Mouse (Mus musculus) C2C12 (cell line): ENCODE measurements around the gene Helq. TPM values are rescaled to one million over a fixed set of nuclear protein-coding genes. Genes with fewer than 3 reads are reported as not detected.

Source experiments
- H3K27me3 ChIP-seq: one replicate; pipeline ENCODE4 v1.6.1; 2011; ENCODE audit not compliant: control insufficient read depth, insufficient read depth, insufficient read length
- H3K36me3 ChIP-seq: one replicate; pipeline ENCODE4 v1.6.1; 2011; ENCODE audit not compliant: control insufficient read depth, insufficient read depth
- H3K4me3 ChIP-seq: one replicate; pipeline ENCODE4 v1.5.1; 2011; ENCODE audit warnings: mild to moderate bottlenecking, control low read depth; ENCODE audit not compliant: poor library complexity, insufficient read depth, severe bottlenecking
- H3K79me2 ChIP-seq: one replicate; pipeline ENCODE4 v1.6.1; 2011; ENCODE audit not compliant: control insufficient read depth, insufficient read depth
- H3K79me3 ChIP-seq: one replicate; pipeline ENCODE4 v1.6.1; 2011; ENCODE audit warnings: low read depth, control low read depth
- H3ac ChIP-seq: one replicate; pipeline ENCODE3; 2011; ENCODE audit warnings: low read depth; ENCODE audit not compliant: control insufficient read depth, insufficient read length
- CEBPB ChIP-seq: IDR thresholded peaks from one replicate; pipeline ENCODE4 v1.6.1; 2011; ENCODE audit warnings: low read depth, mild to moderate bottlenecking, control low read depth, moderate library complexity
- CTCF ChIP-seq: IDR thresholded peaks from one replicate; pipeline ENCODE4 v1.5.1; 2011; ENCODE audit not compliant: control insufficient read depth, insufficient read depth, insufficient read length
- FOSL1 ChIP-seq: IDR thresholded peaks from one replicate; pipeline ENCODE4 v1.8.0; 2011; ENCODE audit warnings: mild to moderate bottlenecking, low read length; ENCODE audit not compliant: poor library complexity, insufficient read depth, severe bottlenecking
- MAX ChIP-seq: IDR thresholded peaks from one replicate; pipeline ENCODE4 v1.6.1; 2011; ENCODE audit warnings: mild to moderate bottlenecking, control low read depth
- MYOD1 ChIP-seq: IDR thresholded peaks from one replicate; pipeline ENCODE4 v1.6.1; 2011; ENCODE audit warnings: low read depth; ENCODE audit not compliant: control insufficient read depth, insufficient read length
- MYOG ChIP-seq: IDR thresholded peaks from one replicate; pipeline ENCODE4 v1.6.1; 2011; ENCODE audit not compliant: control insufficient read depth, insufficient read length; ENCODE audit errors: extremely low read depth
- USF1 ChIP-seq: IDR thresholded peaks from one replicate; pipeline ENCODE4 v1.6.1; 2011; ENCODE audit warnings: low read depth, mild to moderate bottlenecking, control low read depth, moderate library complexity
- polyA plus RNA-seq: library from polyadenylated mRNA; unstranded; fragments of >200 nt; fragmentation: generic; extraction: Trizol; gene quantifications from one replicate; pipeline ENCODE4 v1.2.1, GENCODE M21; 2012; ENCODE audit warnings: missing spikeins

Helq gene
- polyA plus RNA-seq, 1 experiment, result 10.6 TPM

DNA sequence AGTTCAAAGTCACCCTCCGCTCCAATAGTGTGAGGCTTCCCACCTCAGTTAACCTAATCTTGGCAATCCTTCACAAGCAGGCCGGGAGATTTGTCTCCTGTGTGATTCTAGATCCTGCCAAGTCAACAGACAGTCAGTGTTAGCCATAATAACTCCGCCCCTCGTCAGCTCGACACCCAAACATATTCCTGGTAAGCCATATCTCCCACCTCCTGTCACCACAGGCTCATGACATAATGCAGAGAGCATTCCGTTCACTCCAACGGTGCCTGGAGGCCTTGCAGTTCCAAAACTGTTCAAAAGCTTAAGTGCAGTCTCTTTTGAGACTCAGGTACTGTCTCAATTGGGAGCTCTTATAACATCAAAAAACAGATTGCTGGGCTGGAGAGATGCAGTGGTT, 39.5 kb upstream of the Helq start:
- Histone ChIP-seq H3K4me3 (no peak overlapping the region), H3K27me3 (no peaks in the 10 kb centered on the region), H3K79me2 (no peaks in the 10 kb centered on the region), H3K79me3 (no peaks in the 10 kb centered on the region), H3ac (no peak overlapping the region), H3K36me3 (no peaks in the 10 kb centered on the region)
- TF ChIP-seq FOSL1, result no peak
- no peak for TF ChIP-seq CEBPB
- no peak for TF ChIP-seq USF1
- no peak for TF ChIP-seq MYOG
- TF ChIP-seq MAX, result no peak
- no peak for TF ChIP-seq CTCF
- TF ChIP-seq MYOD1, result no peak

GRCm38 (mm10) chr5:100835862-100836538, 37.6 kb upstream of the Helq start:
- H3K36me3 ChIP-seq, result no peaks in the 10 kb centered on the region
- no peak for TF ChIP-seq FOSL1
- TF ChIP-seq USF1, result no peak
- TF ChIP-seq CTCF, result no peak
- TF ChIP-seq MAX, result no peak
- no peak for TF ChIP-seq CEBPB
- no peak for TF ChIP-seq MYOD1
- TF ChIP-seq MYOG, result no peak
- H3K79me2 ChIP-seq, result no peaks in the 10 kb centered on the region
- no peak overlapping the region for H3K4me3 ChIP-seq
- no peak overlapping the region for H3ac ChIP-seq
- H3K79me3 ChIP-seq, result no peaks in the 10 kb centered on the region
- H3K27me3 ChIP-seq, result no peaks in the 10 kb centered on the region

DNA sequence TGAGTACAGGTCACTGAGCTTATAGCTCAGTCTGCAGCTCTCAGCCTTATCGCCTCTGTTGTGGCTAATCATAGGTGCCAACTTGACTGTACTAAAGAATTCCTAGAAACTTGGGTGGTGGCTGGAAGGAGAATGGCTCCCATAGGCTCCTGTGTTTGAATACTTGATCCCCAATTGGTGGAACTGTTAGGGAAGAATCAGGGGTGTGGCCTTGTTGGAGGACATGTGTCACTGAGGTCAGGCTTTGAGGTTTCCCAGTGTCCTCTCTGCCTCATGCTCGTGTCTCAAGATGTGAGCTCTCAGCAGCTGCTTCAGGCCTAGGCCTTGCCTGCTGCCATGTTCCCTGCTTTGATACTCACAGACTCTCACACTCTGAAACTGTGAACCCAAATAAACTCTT, 35.4 kb upstream of the Helq start:
- Histone ChIP-seq H3K27me3 (no peaks in the 10 kb centered on the region), H3K79me3 (no peaks in the 10 kb centered on the region), H3ac (no peak overlapping the region), H3K79me2 (no peaks in the 10 kb centered on the region), H3K36me3 (no peaks in the 10 kb centered on the region), H3K4me3 (no peak overlapping the region)
- TF ChIP-seq CEBPB (no peak), MAX (no peak), CTCF (no peak), FOSL1 (no peak), MYOG (no peak), MYOD1 (no peak), USF1 (no peak)

DNA sequence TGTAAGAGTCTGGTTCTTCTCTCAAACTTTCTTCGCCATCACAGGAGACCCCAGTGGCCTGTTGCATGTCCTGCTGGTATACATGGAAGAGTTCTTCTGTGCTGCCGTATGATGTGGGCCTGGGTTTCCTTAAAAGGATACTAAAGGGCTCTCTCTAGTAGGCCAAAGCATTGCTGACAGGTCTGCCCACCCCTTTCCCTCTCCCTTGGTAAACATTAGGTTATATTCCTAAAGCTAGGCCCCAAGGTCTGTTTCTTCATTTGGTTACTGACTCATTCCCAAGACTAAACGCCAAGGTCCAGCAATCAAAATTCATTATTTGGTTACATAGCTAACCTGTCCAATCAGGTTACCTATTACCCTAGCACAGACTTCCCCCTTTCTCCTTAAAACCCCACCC, 34.3 kb upstream of the Helq start:
- Histone ChIP-seq H3K36me3 (no peaks in the 10 kb centered on the region), H3K79me3 (no peaks in the 10 kb centered on the region), H3K4me3 (no peak overlapping the region), H3K27me3 (peaks cover 5% of the 10 kb centered on the region), H3K79me2 (no peaks in the 10 kb centered on the region), H3ac (no peak overlapping the region)
- TF ChIP-seq USF1 (no peak), MAX (no peak), FOSL1 (no peak), CEBPB (no peak), CTCF (no peak), MYOD1 (no peak), MYOG (no peak)

- H3K4me3 ChIP-seq, result no peak overlapping the region
- no peak overlapping the region for H3ac ChIP-seq
- H3K27me3 ChIP-seq, result peaks cover 5% of the 10 kb centered on the region
- no peaks in the 10 kb centered on the region for H3K79me3 ChIP-seq
- TF ChIP-seq USF1 (no peak), MYOG (no peak), CTCF (no peak), MAX (no peak), FOSL1 (no peak), CEBPB (no peak), MYOD1 (no peak)
- H3K79me2 ChIP-seq, result no peaks in the 10 kb centered on the region
- no peaks in the 10 kb centered on the region for H3K36me3 ChIP-seq
These were observed 30.3 kb upstream of the Helq start for GRCm38 (mm10) chr5:100828701-100829100.
